Mouse (Mus musculus) ovary, postnatal 36 days (tissue): ENCODE measurements around the gene Zscan2.

Experiments
- DNase-seq: peaks from one replicate; pipeline ENCODE4 v3.0.0; 2022; ENCODE audit warnings: low spot score, mixed read lengths

Zscan2 gene

DNA sequence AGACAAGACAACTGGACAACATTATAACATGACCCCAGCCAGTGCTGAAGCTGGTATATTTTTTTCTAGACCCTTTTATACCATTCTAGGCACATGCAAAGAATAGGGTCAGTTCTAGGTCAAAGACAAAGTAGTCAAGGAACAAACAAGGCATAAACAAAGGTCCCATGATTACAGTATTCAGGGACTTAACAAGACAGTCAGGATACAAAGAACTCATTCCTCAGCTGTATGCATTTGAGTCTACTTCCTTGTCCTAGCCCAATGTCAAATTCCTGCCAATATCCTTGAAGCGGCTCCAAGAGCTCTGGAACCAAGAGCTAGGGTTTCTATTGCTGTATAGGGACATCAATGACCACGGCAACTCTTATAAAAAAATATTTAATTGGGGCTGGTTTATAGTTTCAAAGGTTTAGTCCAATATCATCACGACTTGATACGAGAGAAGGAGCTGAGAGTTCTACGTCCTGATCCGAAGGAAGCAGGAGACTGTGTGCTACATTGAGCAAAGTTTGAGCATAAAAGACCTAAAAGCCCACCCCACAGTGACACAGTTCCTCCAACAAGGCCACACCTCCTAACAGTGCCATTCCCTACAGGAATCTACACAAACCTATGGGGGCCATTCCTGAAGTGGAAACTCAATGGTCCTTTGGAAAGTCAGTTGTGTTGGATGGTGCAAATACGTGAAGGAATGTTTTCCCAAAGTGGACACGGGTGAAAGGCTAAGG is 16.6 kb upstream of the Zscan2 start:
- no peak for DNase-seq

DNA sequence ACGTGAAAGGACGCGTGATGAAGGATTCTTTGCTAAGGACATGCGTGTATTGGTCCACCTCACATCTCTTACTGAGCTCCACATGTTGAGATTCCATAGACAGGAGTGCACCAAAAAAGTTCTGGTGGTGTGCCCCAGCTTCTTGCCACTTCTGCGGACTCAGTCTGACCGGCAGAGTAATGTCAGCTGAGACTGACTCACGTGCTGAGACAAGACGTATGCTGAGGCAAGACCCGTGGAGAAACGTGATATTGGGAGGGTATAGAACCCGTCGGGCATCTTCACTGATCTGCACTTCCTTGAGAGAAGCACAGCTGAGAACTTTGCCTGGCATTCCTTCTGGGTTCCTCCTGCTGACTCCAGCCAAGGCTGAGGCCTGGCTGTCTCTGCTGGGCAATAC is 16.0 kb upstream of the Zscan2 start:
- no peak for DNase-seq

DNA sequence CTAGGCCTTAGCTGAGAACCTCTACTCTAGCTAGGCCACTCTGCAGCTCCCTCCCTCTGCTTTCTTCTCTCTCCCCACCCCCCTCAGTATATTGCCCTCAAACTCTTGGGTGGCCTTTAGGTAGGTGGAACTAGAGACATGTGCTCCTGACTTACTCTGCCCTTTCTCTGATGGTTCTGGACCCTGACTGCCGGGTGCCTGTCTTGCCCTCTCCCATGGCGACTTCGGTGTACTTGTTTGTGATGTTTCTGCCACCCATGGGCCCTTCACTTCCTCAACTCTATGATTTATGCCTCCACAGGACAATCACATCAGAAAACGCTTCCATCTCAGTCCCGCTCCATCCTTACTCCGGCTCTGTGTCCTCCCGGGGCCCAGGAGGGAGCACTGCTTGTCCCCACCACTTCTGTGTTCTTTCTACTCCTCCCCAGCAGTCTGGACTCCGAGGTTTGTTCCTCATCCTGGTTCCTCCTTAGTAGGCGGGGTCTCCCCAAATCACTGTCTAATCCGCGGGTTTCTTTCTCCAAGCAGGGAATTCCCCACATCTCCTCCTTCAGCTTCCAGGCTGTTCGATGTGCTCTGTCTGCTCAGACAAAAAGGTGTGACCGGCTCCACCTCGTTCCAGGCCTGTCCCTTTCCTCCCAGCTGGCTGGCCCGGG is 15.0 kb upstream of the Zscan2 start:
- no peak for DNase-seq

DNA sequence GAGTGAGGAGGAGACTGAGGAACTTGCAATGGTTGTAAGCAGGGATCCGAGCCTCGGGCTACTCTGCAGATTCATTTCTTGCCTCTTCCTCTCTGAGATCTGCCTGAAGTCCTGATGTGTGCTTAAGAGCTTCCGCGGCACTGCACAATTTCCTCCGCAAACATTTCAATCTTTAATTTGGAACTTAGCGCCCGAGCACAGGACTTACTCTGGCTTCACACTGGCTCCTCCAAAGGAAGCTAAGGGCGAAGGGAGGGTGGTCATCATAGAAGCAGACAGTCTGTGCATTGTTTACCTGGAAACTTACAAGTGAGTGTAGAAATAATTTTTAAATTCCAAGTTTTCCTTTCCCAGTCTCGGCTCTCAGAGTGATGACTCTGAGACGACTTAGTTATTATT is 14.4 kb upstream of the Zscan2 start:
- DNase-seq, result no peak

DNA sequence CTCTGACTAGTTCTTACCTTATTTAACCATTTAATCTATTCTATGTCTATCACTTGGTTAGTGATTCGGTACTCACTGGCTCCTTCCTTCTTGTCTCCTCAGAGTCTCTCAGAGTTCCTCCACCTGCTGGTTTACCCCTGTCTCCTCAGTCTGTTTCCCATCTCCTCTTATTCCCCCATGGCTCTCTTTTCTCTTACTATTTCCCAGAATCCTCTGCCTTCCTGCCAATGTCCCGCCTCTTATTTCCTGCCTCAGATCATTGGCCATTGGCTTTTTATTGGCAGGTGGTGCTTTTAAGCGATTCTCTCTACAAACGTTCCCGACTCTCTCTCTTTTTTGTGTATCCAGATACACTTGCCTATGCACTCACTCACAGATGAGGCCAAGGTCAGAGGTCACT is 14.0 kb upstream of the Zscan2 start:
- no peak for DNase-seq

DNA sequence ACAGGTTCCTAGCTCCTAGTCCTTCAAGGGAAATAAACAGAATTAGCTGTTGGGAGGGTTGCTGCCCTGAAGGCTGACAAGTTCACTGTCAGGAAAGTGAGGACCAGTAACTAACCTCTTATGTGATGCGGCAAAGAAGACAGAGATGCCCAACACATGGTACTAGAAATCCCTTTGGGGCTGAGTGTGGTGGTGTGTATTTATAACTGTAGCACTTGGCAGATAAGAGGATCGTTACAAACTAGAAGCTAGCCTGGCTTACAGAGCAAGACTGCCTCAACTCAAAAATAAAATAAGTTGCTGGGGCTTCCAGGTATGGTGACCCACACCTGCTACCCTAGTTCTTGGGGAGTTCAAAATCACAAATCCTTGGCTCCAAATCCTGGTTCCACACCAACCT is 11.5 kb upstream of the Zscan2 start:
- no peak for DNase-seq

DNA sequence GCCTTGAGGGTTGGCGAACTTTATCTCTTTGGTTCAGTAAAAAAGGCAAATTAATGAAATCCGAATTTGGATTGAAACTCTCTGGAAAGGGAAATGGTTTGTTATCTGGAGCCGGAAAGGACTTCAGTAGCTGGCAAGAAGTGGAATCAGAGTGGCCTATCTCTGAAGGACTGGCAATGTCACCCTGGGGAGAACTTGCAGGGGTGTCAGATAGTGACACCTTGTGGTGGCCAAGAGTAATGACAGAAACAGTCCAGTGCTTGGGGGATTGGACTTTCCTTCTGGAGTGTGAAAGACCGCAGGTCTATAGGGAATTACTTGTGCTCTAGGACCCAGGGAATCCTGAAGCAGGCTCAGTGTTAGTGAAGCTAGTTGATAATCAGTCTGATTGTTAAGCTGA is 11.0 kb upstream of the Zscan2 start:
- no peak for DNase-seq

DNA sequence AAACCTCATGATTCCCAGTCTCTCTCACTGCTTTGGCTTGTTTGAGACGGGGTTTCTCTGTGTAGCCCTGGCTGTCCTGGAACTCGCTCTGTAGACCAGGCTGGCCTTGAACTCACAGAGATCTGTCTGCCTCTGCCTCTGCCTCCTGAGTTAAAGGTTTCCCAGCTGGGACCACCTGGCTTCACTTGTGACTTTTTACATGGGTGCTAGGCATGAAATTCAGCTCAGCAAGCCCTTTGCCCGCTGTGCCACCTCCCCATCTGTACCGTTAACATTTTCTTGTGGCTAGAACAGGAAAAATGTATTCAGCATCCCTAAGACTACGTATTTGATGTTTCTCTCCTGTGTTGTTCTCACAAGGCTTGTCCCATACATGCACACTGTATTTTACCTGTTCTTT is 10.2 kb upstream of the Zscan2 start:
- no peak for DNase-seq

DNA sequence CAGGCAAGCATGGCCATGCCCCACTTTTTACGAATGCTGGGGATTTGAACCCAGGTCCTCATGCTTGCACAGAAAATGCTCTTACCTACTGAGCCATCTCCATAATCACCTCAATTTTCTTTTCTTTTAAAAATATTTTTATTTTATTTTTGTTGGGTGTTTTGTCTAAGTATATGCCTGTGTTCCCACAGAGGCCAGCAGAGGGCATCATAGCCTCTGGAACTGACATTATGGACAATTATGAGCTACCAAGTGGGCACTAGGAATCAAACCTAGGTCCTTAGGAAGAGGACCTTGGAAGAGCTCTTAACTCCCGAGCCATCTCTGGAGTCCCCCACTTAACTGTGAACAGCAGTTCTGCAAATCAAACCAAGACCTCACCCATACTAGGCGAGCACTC is 7.5 kb upstream of the Zscan2 start:
- no peak for DNase-seq

DNA sequence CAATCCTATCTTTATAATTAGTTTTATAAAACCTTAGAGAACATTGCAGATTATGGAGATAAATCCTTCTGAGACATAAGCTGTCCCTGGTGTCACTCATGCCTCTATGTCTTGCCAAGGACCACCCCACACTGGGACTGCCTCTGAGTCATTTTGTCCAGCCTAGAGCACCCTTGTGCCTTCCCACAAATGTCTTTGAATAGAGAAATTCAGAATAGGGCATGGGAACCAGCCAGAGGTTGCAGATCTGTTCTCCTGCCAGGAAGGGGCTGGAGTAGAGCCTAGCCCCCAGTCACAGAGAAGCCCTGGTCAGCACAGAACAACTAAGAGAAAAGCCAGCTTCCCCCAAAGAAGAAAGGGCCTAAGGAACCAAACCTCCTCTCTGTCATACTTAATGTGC is 5.4 kb upstream of the Zscan2 start:
- no peak for DNase-seq

DNA sequence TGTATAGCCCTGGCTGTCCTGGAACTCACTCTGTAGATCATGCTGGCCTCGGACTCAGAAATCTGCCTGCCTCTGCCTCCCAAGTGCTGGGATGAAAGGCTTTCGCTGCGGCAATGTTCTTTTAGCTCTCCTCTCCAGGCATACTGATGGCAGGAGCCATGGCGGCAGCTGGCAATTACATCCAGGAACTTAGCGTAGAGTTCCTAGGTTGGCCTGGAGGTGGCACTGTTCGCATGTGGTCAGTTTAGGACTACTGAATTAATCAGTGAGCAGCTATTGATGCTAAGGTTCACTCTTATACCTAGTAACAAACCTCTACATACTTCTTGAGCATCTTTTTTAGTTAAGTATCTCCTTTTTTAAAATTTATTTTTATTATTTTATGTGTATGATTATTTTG is 3.5 kb upstream of the Zscan2 start:
- DNase-seq, result peak; percentile 75

DNA sequence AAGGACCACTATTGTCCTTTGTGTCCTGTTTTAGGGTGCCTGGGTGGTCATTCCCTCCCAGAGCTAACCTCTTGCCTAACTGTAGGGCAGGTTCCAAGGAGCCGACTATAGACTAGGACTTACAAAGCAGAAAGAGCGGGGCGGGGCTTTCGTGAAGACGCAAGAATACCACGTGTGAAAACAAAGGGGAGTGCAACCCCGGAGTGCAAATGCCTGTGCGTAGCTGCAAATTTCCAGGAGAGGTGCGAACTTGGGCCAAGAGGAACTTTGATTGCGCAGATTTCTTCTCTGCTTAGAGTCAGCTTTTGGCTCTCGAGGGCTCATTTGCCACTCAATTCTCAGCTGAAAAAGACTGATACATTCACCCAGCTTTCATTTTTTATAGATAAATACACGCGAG is 493 bp upstream of the Zscan2 start:
- peak; percentile 63 for DNase-seq

DNA sequence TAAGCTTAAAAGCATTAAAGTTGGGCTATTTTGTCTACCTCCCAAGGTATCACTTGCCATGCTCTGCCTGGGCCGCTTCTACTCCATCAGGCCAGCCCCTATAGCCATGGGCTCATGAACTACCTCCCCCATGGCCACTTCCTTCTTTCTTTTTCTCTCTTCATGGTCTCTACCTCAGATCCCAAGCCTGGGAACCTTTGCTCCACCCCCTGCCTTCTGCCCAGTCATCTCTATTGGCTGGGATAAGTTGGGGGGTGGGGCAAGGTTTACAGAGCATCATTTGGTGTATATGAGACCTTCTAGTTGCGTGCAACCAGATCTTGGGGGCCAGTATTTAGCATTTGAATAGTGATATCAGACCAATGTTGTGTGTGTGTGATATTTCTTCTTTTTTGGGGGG is 1.8 kb downstream of the Zscan2 start:
- no peak for DNase-seq

DNA sequence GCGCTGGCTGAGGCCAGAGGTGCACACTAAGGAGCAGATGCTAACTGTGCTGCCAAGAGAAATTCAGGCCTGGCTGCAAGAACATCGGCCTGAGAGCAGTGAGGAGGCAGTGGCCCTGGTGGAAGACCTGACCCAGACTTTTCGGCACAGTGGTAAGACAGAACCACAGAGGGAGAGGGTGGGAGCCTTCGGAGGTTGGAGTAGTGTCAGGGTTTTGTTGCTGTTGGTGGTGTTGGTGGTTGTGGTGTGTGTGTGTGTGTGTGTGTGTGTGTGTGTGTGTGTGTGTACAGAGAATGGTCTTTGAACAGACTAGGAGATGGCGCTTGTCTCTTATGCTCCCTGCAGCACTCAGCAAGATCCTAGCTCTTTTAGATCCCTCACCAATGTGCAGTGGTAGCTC is 2.8 kb downstream of the Zscan2 start:
- no peak for DNase-seq

DNA sequence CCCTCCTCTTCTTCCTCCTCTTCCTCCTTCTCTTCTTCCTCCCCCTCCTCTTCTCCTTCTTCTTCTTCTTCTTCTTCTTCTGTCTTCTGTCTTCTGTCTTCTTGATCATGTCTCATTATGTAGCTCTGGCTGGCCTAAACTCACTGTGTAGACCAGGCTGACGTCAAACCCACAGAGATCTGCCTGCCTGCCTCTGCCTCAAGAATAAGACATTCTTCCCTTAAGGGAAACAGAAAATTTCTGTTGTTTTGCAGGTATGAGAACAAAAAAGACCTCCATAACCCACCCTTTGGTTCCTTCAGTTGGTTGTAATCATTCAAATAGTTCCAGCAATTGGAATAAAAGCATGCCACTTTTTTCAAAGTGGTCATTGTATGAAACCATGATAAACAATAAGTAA is 3.4 kb downstream of the Zscan2 start:
- no peak for DNase-seq

DNA sequence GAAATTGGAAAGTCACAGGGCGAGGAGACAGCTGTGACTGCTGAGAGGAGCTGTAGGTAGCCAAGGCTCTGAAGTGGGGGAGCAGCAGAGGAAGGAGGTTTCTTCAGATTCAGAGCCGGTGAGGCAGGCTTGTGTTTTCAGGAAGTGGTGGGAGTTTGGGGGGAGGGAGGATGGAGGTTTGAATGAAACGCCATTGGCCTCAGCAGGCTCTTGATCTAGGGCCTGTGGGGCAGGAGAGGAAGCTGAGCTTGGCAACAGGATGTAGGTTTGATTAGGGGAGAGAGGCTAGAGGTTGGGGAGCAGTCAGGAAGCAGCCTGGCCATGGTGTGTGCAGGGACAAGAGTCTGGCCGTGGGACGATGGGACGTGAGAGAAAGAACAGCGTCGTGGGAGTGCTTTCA is 4.1 kb downstream of the Zscan2 start:
- DNase-seq, result no peak

DNA sequence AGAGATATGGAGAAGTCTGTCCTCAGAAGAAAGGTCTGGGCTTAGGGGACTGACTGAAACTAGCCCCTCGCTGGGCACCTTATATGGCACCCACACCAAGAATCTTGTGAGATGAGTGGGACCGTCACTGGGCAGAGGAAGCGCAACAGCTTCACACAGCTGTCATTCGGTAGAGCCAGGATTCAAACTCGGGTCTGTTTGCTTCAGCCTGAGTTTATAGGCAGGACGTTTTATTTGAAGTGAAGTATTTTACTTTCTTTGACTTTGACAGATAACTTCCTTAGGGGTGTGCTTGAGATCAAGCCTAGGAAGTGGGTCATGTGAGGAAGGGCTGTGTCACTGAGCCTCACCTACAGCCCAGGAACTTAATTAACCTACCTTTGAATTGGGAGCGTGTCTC is 4.8 kb downstream of the Zscan2 start:
- no peak for DNase-seq

DNA sequence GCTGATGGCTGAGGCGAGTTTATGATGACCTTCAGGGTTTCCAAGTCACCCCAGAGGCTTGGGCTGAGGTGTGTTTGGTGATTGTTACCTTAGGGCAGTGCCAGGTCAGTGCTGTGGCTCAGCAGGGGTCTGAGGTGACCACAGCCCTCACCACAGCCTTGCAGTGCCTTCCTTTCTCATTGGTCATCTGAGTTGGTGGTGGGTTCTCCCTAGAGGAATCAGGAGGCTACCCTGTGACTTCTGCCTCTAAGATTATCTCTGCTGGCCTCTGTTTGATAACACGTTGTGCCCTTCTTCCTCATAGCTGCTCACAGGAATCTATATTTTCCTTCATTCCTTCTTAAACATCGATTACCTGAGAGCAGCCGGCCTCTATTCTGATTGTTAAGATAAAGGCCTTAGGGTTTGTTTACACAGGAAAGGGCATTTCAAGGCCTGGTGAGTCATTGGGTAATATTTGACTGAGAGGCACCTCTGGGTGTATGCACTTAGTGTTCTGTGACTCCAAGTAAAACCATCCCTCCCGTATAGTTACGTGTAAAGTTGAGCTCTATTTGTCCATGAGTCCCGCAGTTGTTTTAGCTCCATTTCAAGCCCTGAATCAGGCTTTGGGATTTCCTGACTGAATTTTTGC is 5.9 kb downstream of the Zscan2 start:
- no peak for DNase-seq

DNA sequence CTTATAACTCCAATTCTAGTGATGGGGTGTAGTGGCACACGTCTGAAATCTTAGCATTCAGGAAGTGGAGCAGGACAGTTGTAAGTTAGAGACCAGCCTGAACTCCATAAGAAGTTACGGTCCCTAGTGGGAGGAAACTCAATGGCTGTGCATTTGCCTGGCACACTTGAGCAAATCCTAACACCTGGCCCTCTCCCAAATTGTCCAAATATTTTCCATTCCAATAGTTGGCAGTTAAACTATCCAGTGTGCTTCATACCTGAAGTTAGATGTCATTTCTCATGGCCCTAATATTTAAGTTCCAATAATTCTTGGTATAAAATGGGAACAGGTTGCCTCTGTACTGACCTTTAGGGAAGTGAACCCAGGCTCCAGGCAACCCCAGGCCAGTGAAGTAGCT is 8.0 kb downstream of the Zscan2 start:
- DNase-seq, result no peak

DNA sequence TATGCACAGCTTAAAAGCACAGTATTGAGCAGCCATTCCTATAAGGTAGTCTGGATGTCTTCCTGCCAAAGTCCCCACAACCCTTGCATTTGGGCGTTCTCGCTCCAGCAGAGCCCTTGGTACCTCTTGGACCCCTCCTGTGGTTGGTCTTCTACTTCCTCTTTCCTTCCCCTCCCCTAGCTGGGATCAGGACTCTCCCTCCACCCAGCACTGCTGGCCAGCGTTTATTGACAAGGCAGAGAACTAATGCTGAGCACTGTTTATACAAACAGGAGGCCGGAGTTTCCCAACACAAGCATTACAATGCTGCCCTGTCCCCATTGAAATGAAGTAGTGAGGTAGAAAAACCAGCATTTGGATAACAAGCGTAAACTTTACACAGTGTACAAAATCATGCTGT is 12.3 kb downstream of the Zscan2 start:
- no peak for DNase-seq

DNA sequence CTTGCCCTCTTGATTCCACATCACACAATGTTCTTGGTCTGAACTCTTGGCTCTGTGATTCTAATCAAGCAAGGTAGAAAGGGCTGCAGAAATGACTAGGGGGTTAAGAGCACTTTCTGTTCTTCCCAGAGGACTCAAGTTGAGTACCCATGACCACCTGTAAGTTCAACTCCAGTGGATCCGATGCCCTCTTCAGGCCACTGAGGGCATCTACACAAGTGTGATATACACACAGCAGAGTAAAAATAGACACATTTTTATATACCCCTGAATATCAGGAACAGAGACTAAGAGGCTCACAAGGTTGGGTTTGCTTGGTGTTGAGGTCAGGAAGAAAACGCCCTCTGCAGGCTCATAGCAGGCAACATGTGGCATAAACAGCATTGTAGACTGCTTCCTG is 12.9 kb downstream of the Zscan2 start:
- DNase-seq, result no peak

DNA sequence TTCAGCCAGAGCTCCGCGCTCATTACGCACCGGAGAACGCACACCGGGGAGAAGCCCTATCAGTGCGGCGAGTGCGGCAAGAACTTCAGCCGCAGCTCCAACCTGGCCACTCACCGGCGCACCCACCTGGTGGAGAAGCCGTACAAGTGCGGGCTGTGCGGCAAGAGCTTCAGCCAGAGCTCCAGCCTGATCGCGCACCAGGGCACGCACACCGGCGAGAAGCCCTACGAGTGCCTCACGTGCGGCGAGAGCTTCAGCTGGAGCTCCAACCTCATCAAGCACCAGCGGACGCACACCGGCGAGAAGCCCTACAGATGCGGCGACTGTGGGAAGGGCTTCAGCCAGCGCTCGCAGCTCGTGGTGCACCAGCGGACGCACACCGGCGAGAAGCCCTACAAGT is 15.0 kb downstream of the Zscan2 start:
- DNase-seq, result no peak

DNA sequence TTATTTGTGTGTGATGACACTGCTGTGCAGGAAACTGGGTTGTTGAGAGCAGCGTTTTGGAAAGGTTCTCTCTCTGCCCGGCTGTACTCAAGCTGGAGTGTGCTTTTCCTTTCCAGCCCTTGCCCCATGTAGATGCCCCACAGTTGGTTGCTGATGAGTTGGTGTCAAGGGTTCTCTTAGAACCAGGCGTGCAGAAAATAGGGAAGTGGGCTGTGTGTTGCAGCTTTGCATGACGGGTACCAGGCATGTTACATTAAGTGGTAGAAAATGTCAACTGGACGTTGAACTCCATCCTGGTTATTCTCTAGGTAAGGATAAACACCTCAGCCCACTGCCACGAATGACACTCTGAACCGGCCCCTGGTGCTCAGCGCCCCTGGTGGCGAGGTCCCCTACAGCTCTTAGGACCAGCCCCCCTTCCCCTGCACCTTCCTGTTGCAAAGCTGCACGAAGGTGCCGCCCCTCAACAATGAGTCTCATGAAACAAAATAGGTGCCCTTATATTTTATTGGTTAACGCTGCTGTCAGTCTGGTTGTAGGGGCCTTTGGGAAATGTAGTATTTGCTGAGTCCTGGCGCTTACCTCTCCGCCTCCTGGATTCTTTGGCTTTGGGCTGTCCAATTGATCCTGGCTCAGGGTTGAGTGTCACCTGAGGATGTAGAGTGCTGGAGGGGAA is 22.2 kb downstream of the Zscan2 start:
- DNase-seq, result peak; percentile 44
